Mouse (Mus musculus) CH12.LX (cell line): ENCODE measurements at regions not wholly inside any gene's neighbourhood (a gene's known extent, or its start where the extent isn't known, plus 50 kb on each side); places are given as distances from the start of the nearest gene placed in this dataset.
A peak's percentile ranks its signal among the peaks of the same experiment; 100 is the strongest.

ENCODE experiments used
- DNase-seq: peaks from one replicate; pipeline ENCODE4 v3.0.0-alpha.2; 2013; ENCODE audit errors: extremely low read depth
- H3K27ac ChIP-seq: 2 replicates; pipeline ENCODE4 v1.5.1; 2012; ENCODE audit warnings: low read depth, mild to moderate bottlenecking, control low read depth, moderate library complexity; ENCODE audit not compliant: insufficient read depth
- H3K27me3 ChIP-seq: replicated peaks from 2 replicates; pipeline ENCODE3; 2012; ENCODE audit warnings: inconsistent platforms
- H3K36me3 ChIP-seq, 2 experiments: replicated peaks in 1 of 2; 2 replicates each; pipeline versions ENCODE3 to v1.6.1; 2012; ENCODE audit warnings: inconsistent platforms in 1 of 2, low read length in 1 of 2, mild to moderate bottlenecking in 1 of 2, mixed read lengths in 1 of 2, moderate library complexity in 1 of 2; ENCODE audit not compliant: control insufficient read depth in 1 of 2, insufficient read depth in 1 of 2
- H3K4me1 ChIP-seq, 2 experiments: 2 replicates each; pipeline ENCODE4 v1.6.1; 2012; ENCODE audit warnings: inconsistent platforms in 1 of 2, moderate library complexity in 1 of 2; ENCODE audit not compliant: insufficient read depth in 2 of 2, control insufficient read depth in 1 of 2
- H3K4me2 ChIP-seq: 2 replicates; pipeline ENCODE4 v1.6.1; 2012; ENCODE audit warnings: low read depth, mild to moderate bottlenecking, control low read depth; ENCODE audit not compliant: poor library complexity, insufficient read depth, severe bottlenecking
- H3K4me3 ChIP-seq, 3 experiments: fragments of 150-350 bp in 1 of 3; sonication (generic) in 1 of 3; replicated peaks in 1 of 3; 2 replicates each; pipeline versions ENCODE3 to v1.5.1; 2011 to 2012; ENCODE audit warnings: low read depth in 2 of 3, low read length in 2 of 3, mild to moderate bottlenecking in 2 of 3, moderate library complexity in 2 of 3, control low read depth in 1 of 3, improper control_type of control experiment in 1 of 3, inconsistent platforms in 1 of 3, mixed read lengths in 1 of 3; ENCODE audit not compliant: poor library complexity in 1 of 3
- H3K79me2 ChIP-seq: replicated peaks from 2 replicates; pipeline ENCODE4 v1.6.1; 2012; ENCODE audit warnings: mild to moderate bottlenecking, moderate library complexity; ENCODE audit not compliant: control insufficient read depth, poor library complexity, insufficient read depth, severe bottlenecking; ENCODE audit errors: extremely low read depth
- H3K9ac ChIP-seq: 2 replicates; pipeline ENCODE4 v1.6.1; 2012; ENCODE audit warnings: low read depth, mild to moderate bottlenecking, control low read depth, moderate library complexity; ENCODE audit not compliant: insufficient read depth
- H3K9me3 ChIP-seq: replicated peaks from 2 replicates; pipeline ENCODE3; 2012; ENCODE audit warnings: low read length, inconsistent platforms, mixed read lengths
- BHLHE40 ChIP-seq: IDR thresholded peaks from 2 replicates; pipeline ENCODE4 v1.6.1; 2011; ENCODE audit warnings: mild to moderate bottlenecking, low read depth, low read length, improper control_type of control experiment
- CHD1 ChIP-seq: IDR thresholded peaks from 2 replicates; pipeline ENCODE4 v1.6.1; 2012; ENCODE audit warnings: low read depth, low read length, improper control_type of control experiment, inconsistent platforms
- CHD2 ChIP-seq: IDR thresholded peaks from 2 replicates; pipeline ENCODE4 v1.6.1; 2011; ENCODE audit warnings: low read length, improper control_type of control experiment
- CTCF ChIP-seq, 2 experiments: IDR thresholded peaks in 1 of 2; conservative IDR thresholded peaks in 1 of 2; 2 replicates each; pipeline ENCODE4 v1.5.1; 2011 to 2012; ENCODE audit warnings: low read depth in 2 of 2, low read length in 2 of 2, improper control_type of control experiment in 1 of 2, inconsistent platforms in 1 of 2, mild to moderate bottlenecking in 1 of 2, moderate library complexity in 1 of 2
- EP300 ChIP-seq: IDR thresholded peaks from 2 replicates; pipeline ENCODE4 v1.6.1; 2011; ENCODE audit warnings: low read length, improper control_type of control experiment
- ETS1 ChIP-seq: conservative IDR thresholded peaks from 2 replicates; pipeline ENCODE4 v1.6.1; 2012; ENCODE audit warnings: low read depth, mild to moderate bottlenecking, inconsistent platforms, low read length, improper control_type of control experiment, moderate library complexity
- HCFC1 ChIP-seq: IDR thresholded peaks from 2 replicates; pipeline ENCODE4 v1.6.1; 2012; ENCODE audit warnings: low read depth, mild to moderate bottlenecking, inconsistent platforms, low read length, improper control_type of control experiment
- IRF4 ChIP-seq: IDR thresholded peaks from 2 replicates; pipeline ENCODE4 v1.6.1; 2014; ENCODE audit warnings: low read depth, mild to moderate bottlenecking, inconsistent platforms, low read length, improper control_type of control experiment
- JUN ChIP-seq: IDR thresholded peaks from 2 replicates; pipeline ENCODE4 v1.6.1; 2011; ENCODE audit warnings: low read depth, mild to moderate bottlenecking, low read length, improper control_type of control experiment, moderate library complexity; ENCODE audit not compliant: insufficient read depth
- MAFK ChIP-seq: IDR thresholded peaks from 2 replicates; pipeline ENCODE4 v1.6.1; 2011; ENCODE audit warnings: low read length, improper control_type of control experiment; ENCODE audit not compliant: insufficient replicate concordance
- MXI1 ChIP-seq: IDR thresholded peaks from 2 replicates; pipeline ENCODE4 v1.6.1; 2011; ENCODE audit warnings: mild to moderate bottlenecking, low read depth, low read length, improper control_type of control experiment
- POLR2AphosphoS2 ChIP-seq: IDR thresholded peaks from 2 replicates; pipeline ENCODE4 v1.6.1; 2011; ENCODE audit warnings: low read depth, low read length, improper control_type of control experiment
- RCOR1 ChIP-seq: conservative IDR thresholded peaks from 2 replicates; pipeline ENCODE4 v1.6.1; 2012; ENCODE audit warnings: low read depth, mild to moderate bottlenecking, inconsistent platforms, low read length, improper control_type of control experiment
- UBTF ChIP-seq: IDR thresholded peaks from 2 replicates; pipeline ENCODE4 v1.6.1; 2012; ENCODE audit warnings: low read depth, mild to moderate bottlenecking, inconsistent platforms, low read length, improper control_type of control experiment, moderate library complexity
- USF1 ChIP-seq: IDR thresholded peaks from 2 replicates; pipeline ENCODE4 v1.6.1; 2014; ENCODE audit warnings: low read depth, mild to moderate bottlenecking, inconsistent platforms, low read length, improper control_type of control experiment
- ZKSCAN1 ChIP-seq: IDR thresholded peaks from 2 replicates; pipeline ENCODE4 v1.6.1; 2012; ENCODE audit warnings: low read depth, inconsistent platforms, low read length, improper control_type of control experiment, borderline replicate concordance
- ZNF384 ChIP-seq: IDR thresholded peaks from 2 replicates; pipeline ENCODE4 v1.6.1; 2012; ENCODE audit warnings: low read depth, low read length, improper control_type of control experiment, inconsistent platforms
- dilution Hi-C: fragments of 300-500 bp; cut with MboI; formaldehyde crosslinking; loops from 2 replicates; pipeline ENCODE4 v1.14.3; 2020; ENCODE audit warnings: low sequenced_read_pairs; ENCODE audit not compliant: extremely low pct_unique_long_range_greater_than_20kb, extremely low pct_ligation_motif_present
- in situ Hi-C: fragments of 300-500 bp; cut with MboI; formaldehyde crosslinking; loops from 3 replicates; pipeline ENCODE4 v1.14.3; 2019; ENCODE audit warnings: low sequenced_read_pairs, low pct_ligation_motif_present, low pct_unique_long_range_greater_than_20kb, mixed read lengths

DNA sequence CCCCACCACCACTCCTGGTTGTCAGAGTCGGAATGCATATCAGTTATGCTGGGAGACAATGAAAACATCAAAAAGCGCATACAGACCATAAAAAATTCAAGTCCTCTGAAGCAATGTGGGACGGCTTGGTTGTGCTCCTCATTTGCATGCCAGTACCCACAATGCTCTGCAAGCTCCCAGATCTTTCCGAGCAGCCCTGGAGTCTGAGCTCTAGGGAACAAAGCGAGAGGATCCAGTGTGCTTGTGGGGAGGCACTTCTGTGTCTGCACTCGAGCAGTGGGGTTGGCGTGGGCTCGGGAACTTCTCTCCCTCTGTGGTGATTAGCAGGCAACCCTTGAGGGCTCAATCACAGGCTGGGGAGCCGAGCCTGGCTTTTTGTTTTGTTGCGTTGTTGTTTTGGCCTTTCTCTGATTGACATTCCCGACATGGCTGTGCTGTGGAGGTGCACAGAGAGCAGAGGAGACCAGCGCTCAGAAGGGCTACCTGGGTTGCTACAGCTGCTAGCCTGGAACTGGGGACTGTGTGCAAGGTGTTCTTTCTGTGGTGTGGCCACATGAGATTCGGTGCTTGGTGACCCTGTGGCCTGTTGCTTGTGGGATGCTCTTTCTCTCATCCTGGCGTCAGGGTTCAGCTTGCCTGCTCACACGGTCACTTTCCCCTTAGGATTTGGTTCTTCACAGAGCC is 66.1 kb upstream of the Habp2 start:
- H3K27ac ChIP-seq: no peak overlapping the region
- dilution Hi-C loops: no loop called here
- TF ChIP-seq CTCF (conservative IDR thresholded peaks at IDR 0.05 in 1 of 2, IDR thresholded peaks at IDR 0.05 in 1 of 2; ENCODE audit: low read depth in 2 of 2, low read length in 2 of 2) (no peak), IRF4 (no peak), CHD1 (no peak), BHLHE40 (no peak), RCOR1 (no peak), MAFK (no peak), ZKSCAN1 (no peak)
- TF ChIP-seq, all 38 proteins: peak for 0

GRCm38 (mm10) chr19:56222496-56222895 is 64.4 kb upstream of the Habp2 start:
- Histone ChIP-seq H3K9ac (no peak overlapping the region), H3K27me3 (peaks cover 75% of the 10 kb centered on the region), H3K79me2 (no peaks in the 10 kb centered on the region), H3K4me3 (no peak overlapping the region), H3K27ac (no peak overlapping the region), H3K4me2 (no peak overlapping the region), H3K4me1 (peaks cover 0 to 3% of the 10 kb centered on the region in 2 experiments; a peak in 2 of 4 replicates), H3K36me3 (no peaks in the 10 kb centered on the region), H3K9me3 (no peaks in the 10 kb centered on the region)
- dilution Hi-C loops (no loop called here), in situ Hi-C loops (no loop called here)
- no peak for DNase-seq
- no peak for TF ChIP-seq EP300
- TF ChIP-seq UBTF: no peak
- no peak for TF ChIP-seq RCOR1
- TF ChIP-seq POLR2AphosphoS2: no peak
- TF ChIP-seq USF1: no peak
- TF ChIP-seq MAFK: no peak
- no peak for TF ChIP-seq HCFC1
- no peak for TF ChIP-seq ZNF384
- no peak for TF ChIP-seq ETS1
- no peak for TF ChIP-seq MXI1
- no peak for TF ChIP-seq IRF4
- no peak for TF ChIP-seq CHD2
- no peak for TF ChIP-seq JUN

More for the DNA sequence above, 66.1 kb upstream of the Habp2 start:
- no peak overlapping the region for H3K9ac ChIP-seq
- DNase-seq: no peak
- peaks cover 82% of the 10 kb centered on the region for H3K27me3 ChIP-seq
- H3K79me2 ChIP-seq: no peaks in the 10 kb centered on the region
- peak overlapping the region; percentile 54 for H3K4me2 ChIP-seq
- no peaks in the 10 kb centered on the region for H3K4me1 ChIP-seq
- no peak overlapping the region for H3K4me3 ChIP-seq
- in situ Hi-C loops: no loop called here
- no peaks in the 10 kb centered on the region for H3K9me3 ChIP-seq
- no peaks in the 10 kb centered on the region for H3K36me3 ChIP-seq
